Mouse (Mus musculus): ENCODE measurements around the gene Neurod6.

GRCm38 (mm10) chr6:55646824-55647560 lies 34.1 kb downstream of the Neurod6 start:
- TF ChIP-seq POLR2A (IDR thresholded peaks at IDR 0.05; ENCODE audit: insufficient read depth, low read depth, low read length) (no peak), CTCF (IDR thresholded peaks at IDR 0.05; ENCODE audit: insufficient read depth, low read depth, low read length) (no peak)
